Mouse (Mus musculus) CH12.LX (cell line): ENCODE data around the gene Prss40. TPM values are rescaled to one million over a fixed set of nuclear protein-coding genes. Genes with fewer than 3 reads are reported as not detected.

Experiments
- DNase-seq: peaks from one replicate; pipeline ENCODE4 v3.0.0-alpha.2; 2013; ENCODE audit errors: extremely low read depth
- H3K27ac ChIP-seq: 2 replicates; pipeline ENCODE4 v1.5.1; 2012; ENCODE audit warnings: low read depth, mild to moderate bottlenecking, control low read depth, moderate library complexity; ENCODE audit not compliant: insufficient read depth
- H3K27me3 ChIP-seq: replicated peaks from 2 replicates; pipeline ENCODE3; 2012; ENCODE audit warnings: inconsistent platforms
- H3K36me3 ChIP-seq, 2 experiments: replicated peaks in 1 of 2; 2 replicates each; pipeline versions ENCODE3 to v1.6.1; 2012; ENCODE audit warnings: inconsistent platforms in 1 of 2, low read length in 1 of 2, mild to moderate bottlenecking in 1 of 2, mixed read lengths in 1 of 2, moderate library complexity in 1 of 2; ENCODE audit not compliant: control insufficient read depth in 1 of 2, insufficient read depth in 1 of 2
- H3K4me1 ChIP-seq, 2 experiments: 2 replicates each; pipeline ENCODE4 v1.6.1; 2012; ENCODE audit warnings: inconsistent platforms in 1 of 2, moderate library complexity in 1 of 2; ENCODE audit not compliant: insufficient read depth in 2 of 2, control insufficient read depth in 1 of 2
- H3K4me2 ChIP-seq: 2 replicates; pipeline ENCODE4 v1.6.1; 2012; ENCODE audit warnings: low read depth, mild to moderate bottlenecking, control low read depth; ENCODE audit not compliant: poor library complexity, insufficient read depth, severe bottlenecking
- H3K4me3 ChIP-seq, 3 experiments: fragments of 150-350 bp in 1 of 3; sonication (generic) in 1 of 3; replicated peaks in 1 of 3; 2 replicates each; pipeline versions ENCODE3 to v1.5.1; 2011 to 2012; ENCODE audit warnings: low read depth in 2 of 3, low read length in 2 of 3, mild to moderate bottlenecking in 2 of 3, moderate library complexity in 2 of 3, control low read depth in 1 of 3, improper control_type of control experiment in 1 of 3, inconsistent platforms in 1 of 3, mixed read lengths in 1 of 3; ENCODE audit not compliant: poor library complexity in 1 of 3
- H3K79me2 ChIP-seq: replicated peaks from 2 replicates; pipeline ENCODE4 v1.6.1; 2012; ENCODE audit warnings: mild to moderate bottlenecking, moderate library complexity; ENCODE audit not compliant: control insufficient read depth, poor library complexity, insufficient read depth, severe bottlenecking; ENCODE audit errors: extremely low read depth
- H3K9ac ChIP-seq: 2 replicates; pipeline ENCODE4 v1.6.1; 2012; ENCODE audit warnings: low read depth, mild to moderate bottlenecking, control low read depth, moderate library complexity; ENCODE audit not compliant: insufficient read depth
- H3K9me3 ChIP-seq: replicated peaks from 2 replicates; pipeline ENCODE3; 2012; ENCODE audit warnings: low read length, inconsistent platforms, mixed read lengths
- BHLHE40 ChIP-seq: IDR thresholded peaks from 2 replicates; pipeline ENCODE4 v1.6.1; 2011; ENCODE audit warnings: mild to moderate bottlenecking, low read depth, low read length, improper control_type of control experiment
- CHD1 ChIP-seq: IDR thresholded peaks from 2 replicates; pipeline ENCODE4 v1.6.1; 2012; ENCODE audit warnings: low read depth, low read length, improper control_type of control experiment, inconsistent platforms
- CTCF ChIP-seq, 2 experiments: IDR thresholded peaks in 1 of 2; conservative IDR thresholded peaks in 1 of 2; 2 replicates each; pipeline ENCODE4 v1.5.1; 2011 to 2012; ENCODE audit warnings: low read depth in 2 of 2, low read length in 2 of 2, improper control_type of control experiment in 1 of 2, inconsistent platforms in 1 of 2, mild to moderate bottlenecking in 1 of 2, moderate library complexity in 1 of 2
- ETS1 ChIP-seq: conservative IDR thresholded peaks from 2 replicates; pipeline ENCODE4 v1.6.1; 2012; ENCODE audit warnings: low read depth, mild to moderate bottlenecking, inconsistent platforms, low read length, improper control_type of control experiment, moderate library complexity
- GABPA ChIP-seq: IDR thresholded peaks from 2 replicates; pipeline ENCODE4 v1.6.1; 2012; ENCODE audit warnings: low read depth, low read length, improper control_type of control experiment, inconsistent platforms; ENCODE audit not compliant: insufficient replicate concordance
- KAT2A ChIP-seq: IDR thresholded peaks from 2 replicates; pipeline ENCODE4 v1.6.1; 2012; ENCODE audit warnings: low read length, improper control_type of control experiment, inconsistent platforms; ENCODE audit not compliant: insufficient replicate concordance
- MAFK ChIP-seq: IDR thresholded peaks from 2 replicates; pipeline ENCODE4 v1.6.1; 2011; ENCODE audit warnings: low read length, improper control_type of control experiment; ENCODE audit not compliant: insufficient replicate concordance
- MAX ChIP-seq: IDR thresholded peaks from 2 replicates; pipeline ENCODE4 v1.6.1; 2011; ENCODE audit warnings: low read length, improper control_type of control experiment
- MEF2A ChIP-seq: IDR thresholded peaks from 2 replicates; pipeline ENCODE4 v1.6.1; 2014; ENCODE audit warnings: low read depth, mild to moderate bottlenecking, inconsistent platforms, low read length, improper control_type of control experiment, borderline replicate concordance
- MXI1 ChIP-seq: IDR thresholded peaks from 2 replicates; pipeline ENCODE4 v1.6.1; 2011; ENCODE audit warnings: mild to moderate bottlenecking, low read depth, low read length, improper control_type of control experiment
- MYC ChIP-seq: IDR thresholded peaks from 2 replicates; pipeline ENCODE4 v1.6.1; 2011; ENCODE audit warnings: low read depth, mild to moderate bottlenecking, improper control_type of control experiment, low read length
- NELFE ChIP-seq: IDR thresholded peaks from 2 replicates; pipeline ENCODE4 v1.6.1; 2011; ENCODE audit warnings: low read depth, low read length, improper control_type of control experiment
- POLR2A ChIP-seq: IDR thresholded peaks from 2 replicates; pipeline ENCODE4 v1.6.1; 2011; ENCODE audit warnings: low read depth, mild to moderate bottlenecking, improper control_type of control experiment, low read length
- POLR2AphosphoS2 ChIP-seq: IDR thresholded peaks from 2 replicates; pipeline ENCODE4 v1.6.1; 2011; ENCODE audit warnings: low read depth, low read length, improper control_type of control experiment
- RAD21 ChIP-seq: IDR thresholded peaks from 2 replicates; pipeline ENCODE4 v1.6.1; 2011; ENCODE audit warnings: low read depth, mild to moderate bottlenecking, low read length, improper control_type of control experiment, moderate library complexity
- RCOR1 ChIP-seq: conservative IDR thresholded peaks from 2 replicates; pipeline ENCODE4 v1.6.1; 2012; ENCODE audit warnings: low read depth, mild to moderate bottlenecking, inconsistent platforms, low read length, improper control_type of control experiment
- SIN3A ChIP-seq: IDR thresholded peaks from 2 replicates; pipeline ENCODE4 v1.6.1; 2012; ENCODE audit warnings: low read length, improper control_type of control experiment, inconsistent platforms
- TBP ChIP-seq: conservative IDR thresholded peaks from 2 replicates; pipeline ENCODE4 v1.6.1; 2011; ENCODE audit warnings: low read depth, low read length, improper control_type of control experiment
- USF2 ChIP-seq: conservative IDR thresholded peaks from 2 replicates; pipeline ENCODE4 v1.6.1; 2011; ENCODE audit warnings: low read depth, low read length, improper control_type of control experiment
- ZKSCAN1 ChIP-seq: IDR thresholded peaks from 2 replicates; pipeline ENCODE4 v1.6.1; 2012; ENCODE audit warnings: low read depth, inconsistent platforms, low read length, improper control_type of control experiment, borderline replicate concordance
- ZNF384 ChIP-seq: IDR thresholded peaks from 2 replicates; pipeline ENCODE4 v1.6.1; 2012; ENCODE audit warnings: low read depth, low read length, improper control_type of control experiment, inconsistent platforms
- dilution Hi-C: fragments of 300-500 bp; cut with MboI; formaldehyde crosslinking; loops from 2 replicates; pipeline ENCODE4 v1.14.3; 2020; ENCODE audit warnings: low sequenced_read_pairs; ENCODE audit not compliant: extremely low pct_unique_long_range_greater_than_20kb, extremely low pct_ligation_motif_present
- in situ Hi-C: fragments of 300-500 bp; cut with MboI; formaldehyde crosslinking; loops from 3 replicates; pipeline ENCODE4 v1.14.3; 2019; ENCODE audit warnings: low sequenced_read_pairs, low pct_ligation_motif_present, low pct_unique_long_range_greater_than_20kb, mixed read lengths
- polyA plus RNA-seq: library from polyadenylated mRNA; unstranded; fragments of >175 nt; gene quantifications from 2 replicates; pipeline ENCODE4 v1.2.1, GENCODE M21; 2012; ENCODE audit warnings: low read depth; ENCODE audit not compliant: insufficient read length
- total RNA-seq, 2 experiments: library from RNA; depleted of rRNA; stranded (reverse); fragments of 300-350 nt in 1 of 2; fragments of >200 nt in 1 of 2; gene quantifications; 2 replicates each; pipeline ENCODE4 v1.2.3; 2012 to 2014

Gene Prss40
- total and polyA plus RNA-seq, 3 experiments: not detected

DNA sequence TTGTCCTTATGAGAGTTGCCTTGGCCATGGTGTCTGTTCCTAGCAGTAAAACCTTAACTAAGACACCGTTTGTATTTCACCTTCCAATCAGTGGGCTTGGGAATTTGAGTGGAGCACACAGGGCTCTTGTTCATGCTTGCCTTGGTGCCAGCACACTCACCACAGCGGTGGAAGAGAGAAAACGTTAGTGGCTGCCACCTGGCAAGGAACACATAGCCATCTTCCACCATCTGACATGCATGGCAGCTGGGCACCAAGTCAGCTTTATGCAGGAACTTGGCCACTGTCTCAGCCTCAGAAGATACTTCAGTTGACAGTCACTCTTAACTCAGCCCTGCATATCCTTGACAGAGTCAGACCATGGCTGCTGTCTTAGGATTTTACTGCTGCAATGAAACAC is 37.1 kb downstream of the Prss40 start:
- H3K27me3 ChIP-seq: no peaks in the 10 kb centered on the region
- in situ Hi-C loops: no loop called here

DNA sequence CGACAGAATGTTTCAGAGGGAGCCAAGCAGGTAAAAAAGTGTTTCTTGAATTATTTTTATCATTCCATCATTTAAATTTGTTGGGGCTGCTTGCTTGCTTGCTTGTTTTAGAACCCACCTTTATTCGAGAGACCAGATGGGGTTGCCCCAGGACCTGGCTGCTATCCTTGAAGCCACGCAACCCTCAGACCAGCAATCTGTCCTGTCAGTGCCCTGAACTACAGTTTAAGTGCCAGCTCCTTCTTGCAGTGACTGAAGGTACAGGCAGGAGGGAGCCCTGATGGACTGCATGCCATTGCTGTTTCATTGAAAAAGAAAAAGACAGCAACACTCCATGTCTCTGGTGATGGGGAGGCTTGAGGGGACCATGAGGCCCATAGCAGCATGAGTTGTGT is 37.9 kb downstream of the Prss40 start:
- Histone ChIP-seq H3K9ac (no peak overlapping the region), H3K9me3 (peaks cover 5% of the 10 kb centered on the region), H3K4me2 (no peak overlapping the region), H3K27ac (no peak overlapping the region), H3K4me1 (no peaks in the 10 kb centered on the region), H3K79me2 (no peaks in the 10 kb centered on the region), H3K4me3 (no peak overlapping the region), H3K36me3 (no peaks in the 10 kb centered on the region), H3K27me3 (no peaks in the 10 kb centered on the region)
- in situ Hi-C loops (no loop called here), dilution Hi-C loops (no loop called here)
- DNase-seq: no peak
- TF ChIP-seq ZKSCAN1 (no peak), TBP (no peak), MEF2A (no peak), CHD1 (no peak), MYC (no peak), USF2 (no peak)

More for the DNA sequence above, 37.1 kb downstream of the Prss40 start:
- Histone ChIP-seq H3K27ac (no peak overlapping the region), H3K9ac (no peak overlapping the region), H3K36me3 (no peaks in the 10 kb centered on the region), H3K4me1 (no peaks in the 10 kb centered on the region)
- TF ChIP-seq ZNF384: no peak
- TF ChIP-seq, all 38 proteins: peak for 0
- peaks cover 5% of the 10 kb centered on the region for H3K9me3 ChIP-seq
- DNase-seq: no peak
- H3K4me3 ChIP-seq: no peak overlapping the region
- H3K4me2 ChIP-seq: no peak overlapping the region
- no peaks in the 10 kb centered on the region for H3K79me2 ChIP-seq
- dilution Hi-C loops: no loop called here

DNA sequence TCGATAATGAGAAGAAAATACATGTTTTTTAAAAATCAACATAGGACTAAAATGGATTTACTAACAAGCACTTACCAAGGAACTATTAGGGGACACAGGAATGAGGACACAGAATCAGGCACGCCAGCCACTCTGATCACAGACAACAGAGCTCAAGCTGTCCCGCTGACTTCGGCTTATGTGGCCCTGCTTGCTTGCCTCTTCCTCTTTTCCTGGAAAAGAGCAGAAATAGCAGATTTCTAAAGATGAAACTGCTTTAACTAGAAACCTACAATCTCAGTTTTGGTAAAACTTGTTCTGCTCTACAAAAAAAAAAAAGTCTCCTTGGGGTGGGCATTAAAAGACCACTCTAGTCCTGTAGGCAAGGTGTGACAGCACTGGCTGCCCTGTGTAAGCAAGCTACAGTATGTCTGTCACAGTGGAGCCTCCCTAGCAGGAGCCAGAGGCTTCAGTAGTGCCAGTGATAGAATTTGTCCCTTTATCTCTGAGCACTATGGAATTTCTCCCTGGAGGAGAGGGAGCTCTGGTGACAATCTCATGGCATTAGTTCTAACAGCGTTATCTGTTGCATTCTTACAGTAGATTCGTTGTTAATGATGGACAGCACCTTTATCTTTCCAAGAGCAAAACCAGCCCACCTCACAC is 38.4 kb downstream of the Prss40 start:
- Histone ChIP-seq H3K9ac (no peak overlapping the region), H3K4me2 (no peak overlapping the region), H3K4me3 (no peak overlapping the region), H3K4me1 (no peaks in the 10 kb centered on the region), H3K9me3 (peaks cover 5% of the 10 kb centered on the region), H3K79me2 (no peaks in the 10 kb centered on the region), H3K36me3 (no peaks in the 10 kb centered on the region), H3K27me3 (no peaks in the 10 kb centered on the region), H3K27ac (no peak overlapping the region)
- in situ Hi-C loops: no loop called here
- dilution Hi-C loops: no loop called here
- DNase-seq: no peak
- TF ChIP-seq NELFE (no peak), MAX (no peak), ETS1 (no peak), TBP (no peak), POLR2A (no peak), MXI1 (no peak), GABPA (no peak), MYC (no peak), KAT2A (no peak), SIN3A (no peak), ZNF384 (no peak), CTCF (conservative IDR thresholded peaks at IDR 0.05 in 1 of 2, IDR thresholded peaks at IDR 0.05 in 1 of 2; ENCODE audit: low read depth in 2 of 2, low read length in 2 of 2) (no peak), BHLHE40 (no peak), POLR2AphosphoS2 (no peak), MEF2A (no peak), MAFK (no peak), RAD21 (no peak), ZKSCAN1 (no peak), RCOR1 (no peak)
